Mouse (Mus musculus): ENCODE measurements around the gene Atl1.
A peak's percentile ranks its signal among the peaks of the same experiment; 100 is the strongest.

DNA sequence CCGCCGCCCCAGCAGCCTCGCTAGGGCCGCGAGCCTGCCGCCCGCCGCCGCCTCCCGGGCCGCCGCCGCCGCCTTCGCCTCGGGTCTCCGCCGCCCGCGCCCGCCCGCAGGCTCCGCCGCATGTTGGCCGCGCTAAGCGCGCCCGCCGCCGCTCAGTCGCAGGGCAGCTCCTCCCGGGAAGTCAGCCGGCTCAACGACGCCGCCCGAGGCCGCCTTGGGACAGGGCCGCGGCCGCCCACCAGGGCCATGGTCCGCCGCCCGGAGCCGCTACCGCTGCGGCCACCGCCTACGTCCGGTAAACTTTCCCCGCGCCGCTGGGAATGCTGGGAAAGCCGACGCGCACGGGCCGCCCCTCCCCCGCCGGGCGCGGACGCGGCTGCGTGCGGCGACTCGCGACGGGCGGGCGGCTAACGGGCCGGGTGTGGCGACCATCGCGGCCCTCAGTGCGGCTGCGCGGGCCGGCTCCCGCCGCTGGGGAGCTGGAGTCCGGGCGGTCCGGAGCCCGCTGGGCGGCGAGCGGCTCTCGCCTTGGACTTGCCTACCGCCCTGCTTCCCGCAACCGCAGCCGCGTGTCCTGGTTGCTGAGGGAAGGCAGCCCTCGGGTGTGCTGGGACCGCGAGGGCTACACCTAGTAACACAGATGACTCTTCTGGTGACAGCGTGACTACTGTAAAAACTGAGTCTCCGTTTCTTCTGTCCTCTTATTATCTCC is 94.5 kb downstream of the Atl1 start, which contains the start of gene Sav1:
- TF ChIP-seq POLR2A (IDR thresholded peaks at IDR 0.05; ENCODE audit: borderline replicate concordance, extremely low read depth, low read depth, low read length) = peak; percentile 80
- no peak for TF ChIP-seq CTCF (IDR thresholded peaks at IDR 0.05; ENCODE audit: insufficient read depth, low read length)

All from lung, adult 2 months (tissue).